Mouse (Mus musculus): ENCODE results near the gene Rnf43. TPM values are rescaled to one million over a fixed set of nuclear protein-coding genes. Genes with fewer than 3 reads are reported as not detected.

The Rnf43 gene
- total and polyA plus RNA-seq, 3 experiments, result 8.7 to 28.4 (median 14.8) TPM

DNA sequence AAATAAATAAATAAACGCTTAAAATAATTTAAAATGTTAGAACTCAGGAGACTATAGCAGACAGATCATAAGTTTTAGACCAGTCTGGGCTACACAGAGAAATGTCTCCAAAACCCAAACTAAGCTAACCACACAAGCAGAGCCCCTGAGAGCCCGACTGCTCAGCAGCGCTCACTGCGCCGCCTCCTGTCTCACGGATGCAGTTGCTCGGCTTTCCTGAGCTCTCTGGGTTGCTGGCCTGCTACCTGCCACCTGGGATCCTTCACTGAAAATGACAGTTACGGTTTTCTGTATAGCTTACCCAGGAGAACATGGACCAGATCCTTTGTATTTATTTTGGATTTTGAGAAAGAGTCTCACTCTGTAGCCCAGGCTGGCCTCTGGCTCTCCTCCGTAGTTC lies 57.8 kb downstream of the Rnf43 start:
- peaks cover 84% of the 10 kb centered on the region for H3K36me3 ChIP-seq (replicated peaks)
- no peak overlapping the region; the same call in 1 of the 2 replicates for H3K4me3 ChIP-seq (ENCODE audit: low read depth, low read length)
- H3K27me3 ChIP-seq (ENCODE audit: insufficient read depth, low read length), result no peaks in the 10 kb centered on the region
- no peak for ATAC-seq (ENCODE audit: extremely low read depth, insufficient number of reproducible peaks, low FRiP score, poor library complexity, severe bottlenecking)
- H3K4me1 ChIP-seq (ENCODE audit: insufficient read depth, low read depth, low read length), result peaks cover 77% of the 10 kb centered on the region
- H3K9me3 ChIP-seq (replicated peaks), result peaks cover 9% of the 10 kb centered on the region
- TF ChIP-seq POLR2AphosphoS5 (IDR thresholded peaks at IDR 0.05; ENCODE audit: insufficient replicate concordance, low read depth, low read length), result no peak
- TF ChIP-seq GATA2 (IDR thresholded peaks at IDR 0.05; ENCODE audit: borderline replicate concordance, low read depth, low read length), result no peak
- no peak for TF ChIP-seq TAL1 (conservative IDR thresholded peaks at IDR 0.05; ENCODE audit: low read depth, low read length)
- TF ChIP-seq CTCF (IDR thresholded peaks at IDR 0.05; ENCODE audit: low read depth, low read length), result no peak
- TF ChIP-seq GATA1 (IDR thresholded peaks at IDR 0.05; ENCODE audit: borderline replicate concordance, low read length), result no peak
- DNase-seq (ENCODE audit: low spot score), result no peak

DNA sequence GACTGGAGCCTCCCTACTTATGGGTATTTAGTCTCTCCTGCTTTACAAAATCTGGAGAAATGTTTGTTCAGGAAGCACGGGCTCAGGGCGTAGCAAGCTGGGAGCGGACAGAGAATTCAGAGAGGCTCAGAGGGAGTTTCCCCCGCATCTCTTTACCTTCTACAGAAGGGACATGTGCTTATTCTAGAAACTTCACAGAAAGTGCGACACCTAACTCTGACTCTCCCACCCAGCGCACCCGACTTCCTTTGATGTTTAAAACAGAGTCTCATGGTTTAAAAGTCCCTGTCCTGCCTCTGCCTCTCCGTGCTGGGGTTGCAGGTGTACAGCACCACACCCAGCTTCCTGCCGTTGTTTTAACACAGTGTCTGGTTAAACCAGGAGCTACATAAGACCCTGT lies 58.3 kb downstream of the Rnf43 start:
- no peaks in the 10 kb centered on the region for H3K27me3 ChIP-seq (ENCODE audit: insufficient read depth, low read length)

DNA sequence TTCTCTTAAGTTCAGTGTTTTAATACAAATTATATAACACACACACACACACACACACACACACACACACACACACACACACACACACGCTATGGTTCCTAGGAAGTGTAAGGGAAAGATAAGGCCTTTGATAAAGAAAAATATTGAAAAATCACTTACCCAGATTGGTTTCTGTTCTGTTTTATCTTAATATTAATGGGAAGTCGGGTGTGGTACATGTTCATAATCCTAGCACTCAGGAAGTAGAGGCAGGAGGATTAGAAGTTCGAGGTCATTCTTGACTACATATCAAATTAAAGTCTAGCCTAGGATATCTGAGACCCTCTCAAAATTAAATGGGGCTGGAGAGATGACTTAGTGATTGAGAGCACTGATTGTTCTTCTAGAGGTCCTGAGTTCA lies 59.6 kb downstream of the Rnf43 start:
- H3K4me1 ChIP-seq (ENCODE audit: insufficient read depth, low read depth, low read length), result peaks cover 81% of the 10 kb centered on the region
- peaks cover 74% of the 10 kb centered on the region for H3K36me3 ChIP-seq (replicated peaks)
- H3K4me3 ChIP-seq (ENCODE audit: low read depth, low read length), result no peak overlapping the region
- H3K27me3 ChIP-seq (ENCODE audit: insufficient read depth, low read length), result no peaks in the 10 kb centered on the region
- no peak for TF ChIP-seq CTCF (IDR thresholded peaks at IDR 0.05; ENCODE audit: low read depth, low read length)
- no peak for TF ChIP-seq TAL1 (conservative IDR thresholded peaks at IDR 0.05; ENCODE audit: low read depth, low read length)
- TF ChIP-seq GATA1 (IDR thresholded peaks at IDR 0.05; ENCODE audit: borderline replicate concordance, low read length), result no peak
- no peak for TF ChIP-seq GATA2 (IDR thresholded peaks at IDR 0.05; ENCODE audit: borderline replicate concordance, low read depth, low read length)
- no peak for TF ChIP-seq POLR2AphosphoS5 (IDR thresholded peaks at IDR 0.05; ENCODE audit: insufficient replicate concordance, low read depth, low read length)
- no peak for ATAC-seq (ENCODE audit: extremely low read depth, insufficient number of reproducible peaks, low FRiP score, poor library complexity, severe bottlenecking)
- no peak for DNase-seq (ENCODE audit: low spot score)
- H3K9me3 ChIP-seq (replicated peaks), result peaks cover 9% of the 10 kb centered on the region

More for the DNA sequence above, 58.3 kb downstream of the Rnf43 start:
- peaks cover 80% of the 10 kb centered on the region for H3K4me1 ChIP-seq (ENCODE audit: insufficient read depth, low read depth, low read length)
- H3K9me3 ChIP-seq (replicated peaks), result peaks cover 9% of the 10 kb centered on the region
- DNase-seq (ENCODE audit: low spot score) (no peak), ATAC-seq (ENCODE audit: extremely low read depth, insufficient number of reproducible peaks, low FRiP score, poor library complexity, severe bottlenecking) (no peak)
- TF ChIP-seq GATA2 (IDR thresholded peaks at IDR 0.05; ENCODE audit: borderline replicate concordance, low read depth, low read length) (no peak), POLR2AphosphoS5 (IDR thresholded peaks at IDR 0.05; ENCODE audit: insufficient replicate concordance, low read depth, low read length) (no peak), TAL1 (conservative IDR thresholded peaks at IDR 0.05; ENCODE audit: low read depth, low read length) (no peak), CTCF (IDR thresholded peaks at IDR 0.05; ENCODE audit: low read depth, low read length) (no peak), GATA1 (IDR thresholded peaks at IDR 0.05; ENCODE audit: borderline replicate concordance, low read length) (no peak)
- H3K36me3 ChIP-seq (replicated peaks), result peaks cover 79% of the 10 kb centered on the region
- H3K4me3 ChIP-seq (ENCODE audit: low read depth, low read length), result no peak overlapping the region

- TF ChIP-seq GATA2 (IDR thresholded peaks at IDR 0.05; ENCODE audit: borderline replicate concordance, low read depth, low read length) (no peak), GATA1 (IDR thresholded peaks at IDR 0.05; ENCODE audit: borderline replicate concordance, low read length) (no peak), TAL1 (conservative IDR thresholded peaks at IDR 0.05; ENCODE audit: low read depth, low read length) (no peak)
- no peak for DNase-seq (ENCODE audit: low spot score)
- Histone ChIP-seq H3K4me1 (ENCODE audit: insufficient read depth, low read depth, low read length) (peaks cover 86% of the 10 kb centered on the region), H3K27me3 (ENCODE audit: insufficient read depth, low read length) (no peaks in the 10 kb centered on the region), H3K9me3 (replicated peaks) (peaks cover 9% of the 10 kb centered on the region), H3K4me3 (ENCODE audit: low read depth, low read length) (no peak overlapping the region), H3K36me3 (replicated peaks) (peaks cover 76% of the 10 kb centered on the region)
- no peak for ATAC-seq (ENCODE audit: extremely low read depth, insufficient number of reproducible peaks, low FRiP score, poor library complexity, severe bottlenecking)
Observed at GRCm38 (mm10) chr11:87722891-87723290, 60.4 kb downstream of the Rnf43 start.

DNA sequence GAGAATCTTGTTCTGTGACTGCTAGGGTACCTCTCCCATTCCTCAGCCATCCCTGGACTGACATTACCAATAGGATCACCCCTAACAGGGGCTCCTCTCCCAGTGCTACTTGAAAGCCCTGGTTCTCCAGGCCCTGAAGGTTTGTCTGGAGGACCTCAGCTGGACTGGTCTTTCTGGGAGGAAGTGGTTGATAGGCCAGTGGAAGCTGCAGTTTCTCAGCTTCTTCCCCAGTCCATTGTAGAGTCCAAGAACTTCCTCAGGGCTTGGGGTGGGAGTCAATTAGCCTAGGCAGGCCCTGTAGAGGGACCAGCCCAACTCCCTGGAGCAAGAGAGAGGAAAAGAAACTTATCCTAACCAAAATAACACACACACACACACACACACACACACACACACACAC lies 63.0 kb downstream of the Rnf43 start:
- Histone ChIP-seq H3K4me1 (ENCODE audit: insufficient read depth, low read depth, low read length) (peaks cover 92% of the 10 kb centered on the region), H3K9me3 (replicated peaks) (0 out of 2 replicates have a peak, but pooled peaks cover 2% of the 10 kb centered on the region), H3K27me3 (ENCODE audit: insufficient read depth, low read length) (no peaks in the 10 kb centered on the region), H3K4me3 (ENCODE audit: low read depth, low read length) (peak overlapping the region; percentile 67), H3K36me3 (replicated peaks) (peaks cover 74% of the 10 kb centered on the region)
- no peak for TF ChIP-seq GATA1 (IDR thresholded peaks at IDR 0.05; ENCODE audit: borderline replicate concordance, low read length)
- no peak for TF ChIP-seq GATA2 (IDR thresholded peaks at IDR 0.05; ENCODE audit: borderline replicate concordance, low read depth, low read length)
- TF ChIP-seq CTCF (IDR thresholded peaks at IDR 0.05; ENCODE audit: low read depth, low read length), result no peak
- TF ChIP-seq POLR2AphosphoS5 (IDR thresholded peaks at IDR 0.05; ENCODE audit: insufficient replicate concordance, low read depth, low read length), result no peak
- no peak for TF ChIP-seq TAL1 (conservative IDR thresholded peaks at IDR 0.05; ENCODE audit: low read depth, low read length)
- DNase-seq (ENCODE audit: low spot score), result no peak
- ATAC-seq (ENCODE audit: extremely low read depth, insufficient number of reproducible peaks, low FRiP score, poor library complexity, severe bottlenecking), result no peak

GRCm38 (mm10) chr11:87725964-87726562 lies 63.5 kb downstream of the Rnf43 start:
- H3K4me1 ChIP-seq (ENCODE audit: insufficient read depth, low read depth, low read length), result peaks cover 91% of the 10 kb centered on the region
- TF ChIP-seq TAL1 (conservative IDR thresholded peaks at IDR 0.05; ENCODE audit: low read depth, low read length), result peak; percentile 93
- no peak for TF ChIP-seq CTCF (IDR thresholded peaks at IDR 0.05; ENCODE audit: low read depth, low read length)
- TF ChIP-seq GATA2 (IDR thresholded peaks at IDR 0.05; ENCODE audit: borderline replicate concordance, low read depth, low read length), result no peak; the same call in 1 of the 2 replicates
- peaks cover 73% of the 10 kb centered on the region for H3K36me3 ChIP-seq (replicated peaks)
- H3K27me3 ChIP-seq (ENCODE audit: insufficient read depth, low read length), result no peaks in the 10 kb centered on the region
- ATAC-seq (ENCODE audit: extremely low read depth, insufficient number of reproducible peaks, low FRiP score, poor library complexity, severe bottlenecking), result peak; percentile 92
- peak overlapping the region; percentile 67 for H3K4me3 ChIP-seq (ENCODE audit: low read depth, low read length)
- 0 out of 2 replicates have a peak, but pooled peaks cover 2% of the 10 kb centered on the region for H3K9me3 ChIP-seq (replicated peaks)
- DNase-seq (ENCODE audit: low spot score), result peak; percentile 88
